Mouse (Mus musculus): ENCODE results near the gene AI182371. TPM values are rescaled to one million over a fixed set of nuclear protein-coding genes. Genes with fewer than 3 reads are reported as not detected.
A peak's percentile ranks its signal among the peaks of the same experiment; 100 is the strongest.

The AI182371 gene
- total and polyA plus RNA-seq, 2 experiments from 2014 or later = 0.20 TPM; not detected in 1

- Histone ChIP-seq H3K36me3 (replicated peaks; ENCODE audit: control insufficient read depth, insufficient read depth, low read length) (no peaks in the 10 kb centered on the region), H3K4me2 (ENCODE audit: low read depth, low read length) (no peak overlapping the region), H3K9me3 (replicated peaks; ENCODE audit: control insufficient read depth, low read length) (0 out of 2 replicates have a peak, but pooled peaks cover 9% of the 10 kb centered on the region), H3K4me3 (ENCODE audit: low read depth, low read length) (no peak overlapping the region), H3K27ac (ENCODE audit: low read depth) (no peak overlapping the region), H3K9ac (replicated peaks; ENCODE audit: low read depth, low read length) (no peak overlapping the region), H3K4me1 (ENCODE audit: control insufficient read depth, insufficient read depth) (no peaks in the 10 kb centered on the region), H3K27me3 (ENCODE audit: control insufficient read depth, insufficient read depth, low read length) (no peaks in the 10 kb centered on the region)
- 65% methylated on average over 2 of the region's 2 CpGs for WGBS
- TF ChIP-seq CTCF (IDR thresholded peaks at IDR 0.05; ENCODE audit: low read depth) (peak; percentile 68), EP300 (IDR thresholded peaks at IDR 0.05; ENCODE audit: low read depth) (no peak)
- DNase-seq (ENCODE audit: low spot score) (peak; percentile 43), ATAC-seq (ENCODE audit: insufficient read depth, low read depth) (no peak)
These were observed 56.4 kb downstream of the AI182371 start for GRCm38 (mm10) chr2:35044956-35045355.

GRCm38 (mm10) chr2:35038580-35039375 is 62.6 kb downstream of the AI182371 start:
- Histone ChIP-seq H3K4me2 (ENCODE audit: low read depth, low read length) (no peak overlapping the region), H3K9me3 (replicated peaks; ENCODE audit: control insufficient read depth, low read length) (0 out of 2 replicates have a peak, but pooled peaks cover 9% of the 10 kb centered on the region), H3K4me1 (ENCODE audit: control insufficient read depth, insufficient read depth) (no peaks in the 10 kb centered on the region), H3K36me3 (replicated peaks; ENCODE audit: control insufficient read depth, insufficient read depth, low read length) (no peaks in the 10 kb centered on the region), H3K9ac (replicated peaks; ENCODE audit: low read depth, low read length) (no peak overlapping the region), H3K27ac (ENCODE audit: low read depth) (no peak overlapping the region), H3K4me3 (ENCODE audit: low read depth, low read length) (no peak overlapping the region), H3K27me3 (ENCODE audit: control insufficient read depth, insufficient read depth, low read length) (no peaks in the 10 kb centered on the region)
- TF ChIP-seq CTCF (IDR thresholded peaks at IDR 0.05; ENCODE audit: low read depth) = no peak
- TF ChIP-seq EP300 (IDR thresholded peaks at IDR 0.05; ENCODE audit: low read depth) = no peak
- ATAC-seq (ENCODE audit: insufficient read depth, low read depth) (no peak), DNase-seq (ENCODE audit: low spot score) (no peak)
- 84% methylated on average over 9 of the region's 9 CpGs for WGBS

Other genes starting within 250 kb of the AI182371 start
- gene Cutal, start 227.1 kb downstream of the AI182371 start, total RNA-seq (2014; rRNA removed; ENCODE audit: low replicate concordance) = 0.19 TPM in 1 of 2 replicates, not detected in the other
- gene Cutal, start 227.1 kb downstream of the AI182371 start, polyA plus RNA-seq (2015; fragmentation: Nextera tagmentation; extraction: Ambion mirVana) = 0.25 and 0.32 TPM in 2 replicates
- gene Psmd5, start 226.6 kb downstream of the AI182371 start, total RNA-seq (2014; rRNA removed; ENCODE audit: low replicate concordance) = 16.5 and 28.6 TPM in 2 replicates
- 37.2 and 37.9 TPM in 2 replicates for gene Psmd5, start 226.6 kb downstream of the AI182371 start, polyA plus RNA-seq (2015; fragmentation: Nextera tagmentation; extraction: Ambion mirVana)
- gene Phf19, start 187.5 kb downstream of the AI182371 start, total RNA-seq (2014; rRNA removed; ENCODE audit: low replicate concordance) = 2.4 and 5.7 TPM in 2 replicates
- gene Phf19, start 187.5 kb downstream of the AI182371 start, polyA plus RNA-seq (2015; fragmentation: Nextera tagmentation; extraction: Ambion mirVana) = 1.0 and 1.6 TPM in 2 replicates
- 0.23 and 0.73 TPM in 2 replicates for gene Traf1, start 139.8 kb downstream of the AI182371 start, total RNA-seq (2014; rRNA removed; ENCODE audit: low replicate concordance)
- 1.1 TPM in 2 replicates for gene Traf1, start 139.8 kb downstream of the AI182371 start, polyA plus RNA-seq (2015; fragmentation: Nextera tagmentation; extraction: Ambion mirVana)
- 0.04 TPM in 1 of 2 replicates, not detected in the other for gene Hc, start 40.1 kb downstream of the AI182371 start, total RNA-seq (2014; rRNA removed; ENCODE audit: low replicate concordance)
- gene Hc, start 40.1 kb downstream of the AI182371 start, polyA plus RNA-seq (2015; fragmentation: Nextera tagmentation; extraction: Ambion mirVana) = 0.12 TPM in 1 of 2 replicates, not detected in the other
- gene Cntrl, start 7.9 kb upstream of the AI182371 start, total RNA-seq (2014; rRNA removed; ENCODE audit: low replicate concordance) = 5.8 and 17.7 TPM in 2 replicates
- gene Cntrl, start 7.9 kb upstream of the AI182371 start, polyA plus RNA-seq (2015; fragmentation: Nextera tagmentation; extraction: Ambion mirVana) = 8.6 and 9.1 TPM in 2 replicates
- gene Rab14, start 99.6 kb upstream of the AI182371 start, total RNA-seq (2014; rRNA removed; ENCODE audit: low replicate concordance) = 83.8 and 130 TPM in 2 replicates
- 346 and 349 TPM in 2 replicates for gene Rab14, start 99.6 kb upstream of the AI182371 start, polyA plus RNA-seq (2015; fragmentation: Nextera tagmentation; extraction: Ambion mirVana)
- gene Gsn, start 154.8 kb upstream of the AI182371 start, total RNA-seq (2014; rRNA removed; ENCODE audit: low replicate concordance) = 454 and 460 TPM in 2 replicates
- 255 and 259 TPM in 2 replicates for gene Gsn, start 154.8 kb upstream of the AI182371 start, polyA plus RNA-seq (2015; fragmentation: Nextera tagmentation; extraction: Ambion mirVana)
- 60.1 and 79.0 TPM in 2 replicates for gene Stom, start 235.4 kb upstream of the AI182371 start, total RNA-seq (2014; rRNA removed; ENCODE audit: low replicate concordance)
- gene Stom, start 235.4 kb upstream of the AI182371 start, polyA plus RNA-seq (2015; fragmentation: Nextera tagmentation; extraction: Ambion mirVana) = 48.4 and 51.3 TPM in 2 replicates

Measured in heart, postnatal 0 days (tissue).